Mouse (Mus musculus) spleen, postnatal 36 days (tissue): ENCODE data around the gene Mrpl4.
"Not testable (repeated sequence)": the region's sequence is repeated elsewhere in the genome, so short reads cannot be mapped to it uniquely, and the experiment has no call there.

Experiments
- DNase-seq, 2 experiments: peaks; one replicate each; pipeline ENCODE4 v3.0.0; 2022; ENCODE audit warnings: low spot score in 2 of 2, mixed read lengths in 1 of 2

The Mrpl4 gene

GRCm38 (mm10) chr9:21041308-21041707 is 38.8 kb downstream of the Mrpl4 start:
- no peak for DNase-seq

GRCm38 (mm10) chr9:21043563-21043962 is 41.0 kb downstream of the Mrpl4 start:
- no peak for DNase-seq

GRCm38 (mm10) chr9:21044785-21045184 is 42.2 kb downstream of the Mrpl4 start:
- not testable (repeated sequence) for DNase-seq

- DNase-seq, result no peak
These were observed 42.7 kb downstream of the Mrpl4 start for GRCm38 (mm10) chr9:21045235-21045634.

- no peak for DNase-seq
These were observed 49.0 kb downstream of the Mrpl4 start for GRCm38 (mm10) chr9:21051578-21051977.
